Mouse (Mus musculus) heart, postnatal 0 days (tissue): ENCODE data around the gene Ptpn11.

Experiments used
- CTCF ChIP-seq: IDR thresholded peaks from 2 replicates; pipeline ENCODE4 v1.5.1; 2016; ENCODE audit warnings: antibody characterized with exemption, control low read depth, low read depth
- EP300 ChIP-seq: IDR thresholded peaks from 2 replicates; pipeline ENCODE4 v1.6.1; 2016; ENCODE audit warnings: antibody characterized with exemption, low read depth

- TF ChIP-seq CTCF (no peak), EP300 (no peak)
These were observed 33.7 kb downstream of the Ptpn11 start for GRCm38 (mm10) chr5:121157489-121157888.
